Mouse (Mus musculus) frontal cortex, adult (tissue): ENCODE measurements at regions not wholly inside any gene's neighbourhood (a gene's known extent, or its start where the extent isn't known, plus 50 kb on each side); places are given as distances from the start of the nearest gene placed in this dataset.

ENCODE experiments used
- ATAC-seq: cut with Nextera tagmentation; 2 replicates; pipeline ENCODE4 v1.9.2; 2017; ENCODE audit warnings: mild to moderate bottlenecking, moderate library complexity, mixed read lengths; ENCODE audit not compliant: low TSS enrichment

GRCm38 (mm10) chr3:147041201-147041600 is 189.0 kb downstream of the Ttll7 start:
- no peak for ATAC-seq

GRCm38 (mm10) chr3:147042911-147043310 is 190.7 kb downstream of the Ttll7 start:
- ATAC-seq: peak; percentile 52; the same call in 1 of the 2 replicates

- no peak for ATAC-seq
Observed at GRCm38 (mm10) chr3:147046634-147047033, 194.5 kb downstream of the Ttll7 start.

GRCm38 (mm10) chr3:147054157-147054838 is 202.1 kb downstream of the Ttll7 start:
- ATAC-seq: no peak

- no peak for ATAC-seq
Observed at GRCm38 (mm10) chr3:147057874-147058273, 205.7 kb downstream of the Ttll7 start.

GRCm38 (mm10) chr3:147060659-147061058 is 208.5 kb downstream of the Ttll7 start:
- no peak for ATAC-seq

- peak; percentile 13; the same call in 1 of the 2 replicates for ATAC-seq
Observed at GRCm38 (mm10) chr3:147062451-147062850, 210.3 kb downstream of the Ttll7 start.

- peak; percentile 85 for ATAC-seq
Observed at GRCm38 (mm10) chr3:147063578-147064442, 211.6 kb downstream of the Ttll7 start.

GRCm38 (mm10) chr3:147064443-147064868 is 212.3 kb downstream of the Ttll7 start:
- no peak for ATAC-seq

- ATAC-seq: no peak
Observed at GRCm38 (mm10) chr3:147070972-147071371, 218.8 kb downstream of the Ttll7 start.

GRCm38 (mm10) chr3:147080197-147080596 is 228.0 kb downstream of the Ttll7 start:
- no peak for ATAC-seq

GRCm38 (mm10) chr3:147080768-147081448 is 228.7 kb downstream of the Ttll7 start:
- ATAC-seq: no peak

- ATAC-seq: no peak
Observed at GRCm38 (mm10) chr3:147081763-147082162, 229.6 kb downstream of the Ttll7 start.

GRCm38 (mm10) chr3:147082255-147082943 is 230.2 kb downstream of the Ttll7 start:
- no peak for ATAC-seq

GRCm38 (mm10) chr3:147083374-147083773 is 231.2 kb downstream of the Ttll7 start:
- ATAC-seq: no peak

GRCm38 (mm10) chr3:147083823-147084222 is 231.7 kb downstream of the Ttll7 start:
- no peak for ATAC-seq

GRCm38 (mm10) chr3:147084624-147085189 is 232.5 kb downstream of the Ttll7 start:
- ATAC-seq: no peak

GRCm38 (mm10) chr3:147088171-147088570 is 236.0 kb downstream of the Ttll7 start:
- ATAC-seq: no peak

GRCm38 (mm10) chr3:147089716-147090115 is 237.5 kb downstream of the Ttll7 start:
- no peak for ATAC-seq

GRCm38 (mm10) chr3:147092188-147093075 is 240.3 kb downstream of the Ttll7 start:
- no peak for ATAC-seq

GRCm38 (mm10) chr3:147093076-147093380 is 240.9 kb downstream of the Ttll7 start:
- ATAC-seq: no peak
